Mouse (Mus musculus) limb, embryonic 15.5 days (tissue): Measurements from ENCODE around the gene Tenm3. TPM values are rescaled to one million over a fixed set of nuclear protein-coding genes. Genes with fewer than 3 reads are reported as not detected.

Experiments used
- ATAC-seq: fragments of 200-750 bp; cut with Nextera tagmentation; 2 replicates; pipeline ENCODE4 v1.8.0; 2017; ENCODE audit warnings: low read depth, moderate TSS enrichment; ENCODE audit not compliant: insufficient number of reproducible peaks, low FRiP score, low TSS enrichment
- H3K27ac ChIP-seq: fragments of 300-500 bp; sonication (generic); 2 replicates; pipeline ENCODE4 v1.5.1; 2015; ENCODE audit warnings: moderate library complexity, mild to moderate bottlenecking, inconsistent platforms
- H3K27me3 ChIP-seq: fragments of 300-500 bp; sonication (generic); 2 replicates; pipeline ENCODE4 v1.6.1; 2015; ENCODE audit warnings: inconsistent platforms
- H3K36me3 ChIP-seq: fragments of 300-500 bp; sonication (generic); 2 replicates; pipeline ENCODE4 v1.6.1; 2015; ENCODE audit warnings: inconsistent platforms
- H3K4me1 ChIP-seq: fragments of 300-500 bp; sonication (generic); 2 replicates; pipeline ENCODE4 v1.6.1; 2015; ENCODE audit warnings: inconsistent platforms
- H3K4me2 ChIP-seq: fragments of 300-500 bp; sonication (generic); 2 replicates; pipeline ENCODE4 v1.6.1; 2015; ENCODE audit warnings: mild to moderate bottlenecking, inconsistent platforms
- H3K4me3 ChIP-seq: fragments of 300-500 bp; sonication (generic); 2 replicates; pipeline ENCODE4 v1.5.1; 2015; ENCODE audit warnings: mild to moderate bottlenecking, inconsistent platforms
- H3K9ac ChIP-seq: fragments of 300-500 bp; sonication (generic); 2 replicates; pipeline ENCODE4 v1.6.1; 2015; ENCODE audit warnings: inconsistent platforms
- H3K9me3 ChIP-seq: fragments of 300-500 bp; sonication (generic); 2 replicates; pipeline ENCODE4 v1.6.1; 2016; ENCODE audit warnings: inconsistent platforms
- WGBS: fragments of 180-500 bp; shearing (Covaris S2); methylation state at CpG from one replicate; pipeline ENCODE4 v1.1.7; 2015; 5-methylcytosine and 5-hydroxymethylcytosine counted together
- polyA plus RNA-seq: library from polyadenylated mRNA; unstranded; fragments of >200 nt; fragmentation: Nextera tagmentation; extraction: Ambion mirVana; gene quantifications from 2 replicates; pipeline ENCODE4 v1.2.1, GENCODE M21; 2015

The Tenm3 gene
- polyA plus RNA-seq, 1 experiment from 2014 or later = 35.5 TPM

- ATAC-seq = no peak
- Histone ChIP-seq H3K27ac (no peak overlapping the region), H3K36me3 (peaks cover 47% of the 10 kb centered on the region), H3K4me1 (no peaks in the 10 kb centered on the region), H3K27me3 (no peaks in the 10 kb centered on the region), H3K9ac (no peak overlapping the region), H3K9me3 (no peaks in the 10 kb centered on the region), H3K4me3 (no peak overlapping the region), H3K4me2 (no peak overlapping the region)
- WGBS = 78% methylated on average over 15 of the region's 15 CpGs
These were observed 565.6 kb downstream of the Tenm3 start for GRCm38 (mm10) chr8:48277986-48278635.

GRCm38 (mm10) chr8:48275066-48275465 is 568.7 kb downstream of the Tenm3 start:
- H3K4me3 ChIP-seq = no peak overlapping the region
- H3K27ac ChIP-seq = no peak overlapping the region
- H3K27me3 ChIP-seq = no peaks in the 10 kb centered on the region
- H3K4me2 ChIP-seq = no peak overlapping the region
- ATAC-seq = no peak
- H3K9me3 ChIP-seq = no peaks in the 10 kb centered on the region
- peaks cover 38% of the 10 kb centered on the region for H3K36me3 ChIP-seq
- H3K4me1 ChIP-seq = no peaks in the 10 kb centered on the region
- WGBS = 89% methylated on average over 11 of the region's 11 CpGs
- H3K9ac ChIP-seq = no peak overlapping the region

GRCm38 (mm10) chr8:48274566-48274965 is 569.2 kb downstream of the Tenm3 start:
- 84% methylated on average over 11 of the region's 11 CpGs for WGBS
- no peak for ATAC-seq

GRCm38 (mm10) chr8:48268638-48269037 is 575.1 kb downstream of the Tenm3 start:
- H3K9me3 ChIP-seq = no peaks in the 10 kb centered on the region
- no peaks in the 10 kb centered on the region for H3K27me3 ChIP-seq
- peaks cover 6% of the 10 kb centered on the region; the same call in 1 of the 2 replicates for H3K36me3 ChIP-seq
- WGBS = 77% methylated on average over 10 of the region's 10 CpGs
- no peak overlapping the region for H3K4me2 ChIP-seq
- ATAC-seq = no peak
- no peak overlapping the region for H3K9ac ChIP-seq
- no peak overlapping the region for H3K4me3 ChIP-seq
- no peaks in the 10 kb centered on the region for H3K4me1 ChIP-seq
- no peak overlapping the region for H3K27ac ChIP-seq

More at GRCm38 (mm10) chr8:48274566-48274965, 569.2 kb downstream of the Tenm3 start:
- Histone ChIP-seq H3K36me3 (peaks cover 38% of the 10 kb centered on the region), H3K9ac (no peak overlapping the region), H3K27me3 (no peaks in the 10 kb centered on the region), H3K9me3 (no peaks in the 10 kb centered on the region), H3K4me1 (no peaks in the 10 kb centered on the region), H3K4me2 (no peak overlapping the region), H3K27ac (no peak overlapping the region), H3K4me3 (no peak overlapping the region)

GRCm38 (mm10) chr8:48260265-48260664 is 583.5 kb downstream of the Tenm3 start:
- no peak overlapping the region for H3K4me3 ChIP-seq
- H3K27ac ChIP-seq = no peak overlapping the region
- H3K4me2 ChIP-seq = no peak overlapping the region
- no peak overlapping the region for H3K9ac ChIP-seq
- H3K4me1 ChIP-seq = 0 out of 2 replicates have a peak, but pooled peaks cover 3% of the 10 kb centered on the region
- no peaks in the 10 kb centered on the region for H3K9me3 ChIP-seq
- WGBS = 90% methylated on average over 10 of the region's 10 CpGs
- no peaks in the 10 kb centered on the region for H3K27me3 ChIP-seq
- no peak for ATAC-seq
- 0 out of 2 replicates have a peak, but pooled peaks cover 6% of the 10 kb centered on the region for H3K36me3 ChIP-seq

GRCm38 (mm10) chr8:48259832-48260231 is 583.9 kb downstream of the Tenm3 start:
- Histone ChIP-seq H3K9me3 (no peaks in the 10 kb centered on the region), H3K4me2 (no peak overlapping the region), H3K4me1 (0 out of 2 replicates have a peak, but pooled peaks cover 3% of the 10 kb centered on the region), H3K4me3 (no peak overlapping the region), H3K27me3 (no peaks in the 10 kb centered on the region), H3K27ac (no peak overlapping the region), H3K9ac (no peak overlapping the region), H3K36me3 (0 out of 2 replicates have a peak, but pooled peaks cover 6% of the 10 kb centered on the region)
- ATAC-seq = no peak
- WGBS = 79% methylated on average over 6 of the region's 6 CpGs

GRCm38 (mm10) chr8:48243876-48244275 is 599.9 kb downstream of the Tenm3 start:
- Histone ChIP-seq H3K4me3 (no peak overlapping the region), H3K4me2 (no peak overlapping the region), H3K9me3 (no peaks in the 10 kb centered on the region), H3K27me3 (no peaks in the 10 kb centered on the region), H3K36me3 (peaks cover 18% of the 10 kb centered on the region), H3K27ac (no peak overlapping the region), H3K4me1 (0 out of 2 replicates have a peak, but pooled peaks cover 5% of the 10 kb centered on the region), H3K9ac (no peak overlapping the region)
- ATAC-seq = no peak
- WGBS = 86% methylated on average over 2 of the region's 2 CpGs

- Histone ChIP-seq H3K4me2 (no peak overlapping the region), H3K9me3 (no peaks in the 10 kb centered on the region), H3K4me3 (no peak overlapping the region), H3K27me3 (no peaks in the 10 kb centered on the region), H3K27ac (no peak overlapping the region), H3K4me1 (0 out of 2 replicates have a peak, but pooled peaks cover 5% of the 10 kb centered on the region), H3K36me3 (peaks cover 46% of the 10 kb centered on the region), H3K9ac (no peak overlapping the region)
- WGBS = 45% methylated on average over 6 of the region's 6 CpGs
- ATAC-seq = no peak
These were observed 602.7 kb downstream of the Tenm3 start for GRCm38 (mm10) chr8:48240917-48241531.

GRCm38 (mm10) chr8:48236968-48237367 is 606.8 kb downstream of the Tenm3 start:
- H3K27me3 ChIP-seq = no peaks in the 10 kb centered on the region
- no peak overlapping the region for H3K27ac ChIP-seq
- peaks cover 62% of the 10 kb centered on the region for H3K36me3 ChIP-seq
- no peaks in the 10 kb centered on the region for H3K9me3 ChIP-seq
- H3K4me1 ChIP-seq = peaks cover 12% of the 10 kb centered on the region; the same call in 1 of the 2 replicates
- H3K4me3 ChIP-seq = no peak overlapping the region
- 80% methylated on average over 5 of the region's 5 CpGs for WGBS
- ATAC-seq = no peak
- no peak overlapping the region for H3K4me2 ChIP-seq
- no peak overlapping the region for H3K9ac ChIP-seq

GRCm38 (mm10) chr8:48232927-48233326 is 610.8 kb downstream of the Tenm3 start:
- Histone ChIP-seq H3K9ac (no peak overlapping the region), H3K27me3 (no peaks in the 10 kb centered on the region), H3K4me2 (no peak overlapping the region), H3K4me1 (peaks cover 16% of the 10 kb centered on the region; the same call in 1 of the 2 replicates), H3K9me3 (no peaks in the 10 kb centered on the region), H3K4me3 (no peak overlapping the region), H3K36me3 (peaks cover 49% of the 10 kb centered on the region), H3K27ac (no peak overlapping the region)
- WGBS = 42% methylated on average over 7 of the region's 7 CpGs
- no peak for ATAC-seq

- H3K36me3 ChIP-seq = peaks cover 43% of the 10 kb centered on the region
- H3K4me1 ChIP-seq = peaks cover 16% of the 10 kb centered on the region; the same call in 1 of the 2 replicates
- H3K4me2 ChIP-seq = no peak overlapping the region
- no peak overlapping the region for H3K9ac ChIP-seq
- no peaks in the 10 kb centered on the region for H3K9me3 ChIP-seq
- H3K4me3 ChIP-seq = no peak overlapping the region
- 43% methylated on average over 9 of the region's 9 CpGs for WGBS
- H3K27me3 ChIP-seq = no peaks in the 10 kb centered on the region
- H3K27ac ChIP-seq = no peak overlapping the region
- ATAC-seq = no peak
These were observed 611.9 kb downstream of the Tenm3 start for GRCm38 (mm10) chr8:48231882-48232281.

GRCm38 (mm10) chr8:48231389-48231788 is 612.4 kb downstream of the Tenm3 start:
- Histone ChIP-seq H3K9ac (no peak overlapping the region), H3K4me3 (no peak overlapping the region), H3K36me3 (peaks cover 40% of the 10 kb centered on the region), H3K27ac (no peak overlapping the region), H3K9me3 (no peaks in the 10 kb centered on the region), H3K4me1 (peaks cover 16% of the 10 kb centered on the region; the same call in 1 of the 2 replicates), H3K27me3 (no peaks in the 10 kb centered on the region), H3K4me2 (no peak overlapping the region)
- ATAC-seq = no peak
- 40% methylated on average over 9 of the region's 9 CpGs for WGBS
